Mouse (Mus musculus) CH12.LX (cell line): ENCODE results near the gene Rcan3.

Experiments
- CTCF ChIP-seq, 2 experiments: IDR thresholded peaks in 1 of 2; conservative IDR thresholded peaks in 1 of 2; 2 replicates each; pipeline ENCODE4 v1.5.1; 2011 to 2012; ENCODE audit warnings: low read depth in 2 of 2, low read length in 2 of 2, improper control_type of control experiment in 1 of 2, inconsistent platforms in 1 of 2, mild to moderate bottlenecking in 1 of 2, moderate library complexity in 1 of 2
- E2F4 ChIP-seq: IDR thresholded peaks from 2 replicates; pipeline ENCODE4 v1.6.1; 2011; ENCODE audit warnings: low read depth, low read length, improper control_type of control experiment; ENCODE audit not compliant: insufficient replicate concordance
- ELF1 ChIP-seq: IDR thresholded peaks from 2 replicates; pipeline ENCODE4 v1.6.1; 2014; ENCODE audit warnings: low read depth, mild to moderate bottlenecking, inconsistent platforms, low read length, improper control_type of control experiment
- EP300 ChIP-seq: IDR thresholded peaks from 2 replicates; pipeline ENCODE4 v1.6.1; 2011; ENCODE audit warnings: low read length, improper control_type of control experiment
- MAX ChIP-seq: IDR thresholded peaks from 2 replicates; pipeline ENCODE4 v1.6.1; 2011; ENCODE audit warnings: low read length, improper control_type of control experiment
- POLR2A ChIP-seq: IDR thresholded peaks from 2 replicates; pipeline ENCODE4 v1.6.1; 2011; ENCODE audit warnings: low read depth, mild to moderate bottlenecking, improper control_type of control experiment, low read length
- POLR2AphosphoS2 ChIP-seq: IDR thresholded peaks from 2 replicates; pipeline ENCODE4 v1.6.1; 2011; ENCODE audit warnings: low read depth, low read length, improper control_type of control experiment
- SIN3A ChIP-seq: IDR thresholded peaks from 2 replicates; pipeline ENCODE4 v1.6.1; 2012; ENCODE audit warnings: low read length, improper control_type of control experiment, inconsistent platforms
- TBP ChIP-seq: conservative IDR thresholded peaks from 2 replicates; pipeline ENCODE4 v1.6.1; 2011; ENCODE audit warnings: low read depth, low read length, improper control_type of control experiment

DNA sequence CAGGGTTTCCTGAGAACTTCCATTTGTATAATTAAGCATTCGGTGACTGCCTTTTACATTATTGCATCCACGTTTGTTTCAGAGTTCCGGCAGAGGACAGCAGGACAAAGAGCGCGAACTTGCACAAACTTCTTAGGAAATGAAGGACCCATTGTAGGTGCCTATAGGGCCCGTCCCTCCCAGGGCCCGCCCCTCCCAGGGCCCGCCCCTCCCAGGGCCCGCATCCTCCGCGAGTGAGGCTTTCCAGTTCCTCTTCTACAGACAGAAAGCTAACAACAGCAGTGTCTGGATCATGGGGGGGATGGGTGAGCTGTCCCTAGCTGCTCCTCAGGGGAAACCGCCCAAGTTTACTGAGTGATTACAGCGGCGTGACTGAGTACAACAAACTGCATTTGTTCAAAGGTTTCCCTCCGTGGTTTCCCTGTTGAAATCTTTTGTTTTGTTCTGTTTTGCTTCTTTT lies 5.6 kb upstream of the Rcan3 start:
- peak; percentile 67; the same call in 1 of the 2 replicates for TF ChIP-seq MAX
- TF ChIP-seq E2F4, result peak; percentile 75; the same call in 1 of the 2 replicates
- TF ChIP-seq ELF1, result peak; percentile 67
- TF ChIP-seq CTCF (conservative IDR thresholded peaks at IDR 0.05 in 1 of 2, IDR thresholded peaks at IDR 0.05 in 1 of 2; ENCODE audit: low read depth in 2 of 2, low read length in 2 of 2), result no peak
- TF ChIP-seq EP300, result peak; percentile 83
- TF ChIP-seq TBP, result 0 out of 2 replicates have a peak, but pooled peaks have one; percentile 57
- peak; percentile 70; the same call in 1 of the 2 replicates for TF ChIP-seq SIN3A
- peak; percentile 72; the same call in 1 of the 2 replicates for TF ChIP-seq POLR2AphosphoS2
- TF ChIP-seq POLR2A, result peak; percentile 55
